Mouse (Mus musculus) thymus, postnatal 0 days (tissue): ENCODE results near the gene Gm9936. TPM values are rescaled to one million over a fixed set of nuclear protein-coding genes. Genes with fewer than 3 reads are reported as not detected.
A peak's percentile ranks its signal among the peaks of the same experiment; 100 is the strongest.
"Not testable (repeated sequence)": the region's sequence is repeated elsewhere in the genome, so short reads cannot be mapped to it uniquely, and the experiment has no call there.

Experiments
- DNase-seq: peaks from one replicate; pipeline ENCODE4 v3.0.0-alpha.2; 2015; ENCODE audit warnings: low spot score
- polyA plus RNA-seq: library from polyadenylated mRNA; unstranded; fragments of >200 nt; fragmentation: Nextera tagmentation; extraction: Ambion mirVana; gene quantifications from 2 replicates; pipeline ENCODE4 v1.2.1, GENCODE M21; 2015

Gene Gm9936
- polyA plus RNA-seq, 1 experiment from 2014 or later, result not detected

DNA sequence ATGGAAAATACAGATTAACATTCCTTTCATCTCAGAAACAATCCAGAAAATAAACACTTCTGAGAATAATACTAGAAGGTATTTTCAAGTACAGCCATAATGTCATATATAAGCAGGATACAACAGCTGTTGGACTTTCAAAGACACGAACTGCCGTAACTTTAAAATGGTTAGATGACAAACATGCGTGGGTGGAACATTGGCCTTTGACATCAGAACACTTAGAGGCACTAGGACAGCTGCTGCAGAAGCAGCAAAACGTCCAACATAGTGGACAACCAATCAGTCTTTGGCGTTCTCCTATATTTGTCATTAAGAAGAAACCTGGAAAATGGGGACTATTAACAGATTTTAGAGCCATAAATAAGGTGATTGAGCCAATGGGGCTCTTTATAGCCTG lies 18.0 kb downstream of the Gm9936 start:
- DNase-seq, result not testable (repeated sequence)

DNA sequence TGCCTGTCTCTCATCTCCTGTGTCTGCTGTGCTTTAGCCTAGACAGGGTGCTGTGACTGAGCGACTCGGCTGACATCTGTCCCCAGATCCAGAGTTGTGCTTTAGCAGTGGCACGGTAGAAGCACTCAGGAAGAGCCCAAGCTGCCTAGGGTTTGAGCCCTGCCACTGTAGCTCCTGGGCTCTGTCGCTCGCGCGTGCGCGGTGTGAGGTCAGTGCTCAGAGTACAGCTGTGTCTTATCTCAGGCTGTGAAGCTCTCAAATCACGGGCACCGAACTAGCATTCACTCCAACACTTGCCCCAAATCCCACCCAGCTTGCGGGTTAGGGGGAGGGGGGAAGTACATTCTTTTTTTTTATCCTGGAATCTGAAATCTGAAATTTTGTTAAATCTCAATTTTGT lies 21.6 kb downstream of the Gm9936 start:
- no peak for DNase-seq

DNA sequence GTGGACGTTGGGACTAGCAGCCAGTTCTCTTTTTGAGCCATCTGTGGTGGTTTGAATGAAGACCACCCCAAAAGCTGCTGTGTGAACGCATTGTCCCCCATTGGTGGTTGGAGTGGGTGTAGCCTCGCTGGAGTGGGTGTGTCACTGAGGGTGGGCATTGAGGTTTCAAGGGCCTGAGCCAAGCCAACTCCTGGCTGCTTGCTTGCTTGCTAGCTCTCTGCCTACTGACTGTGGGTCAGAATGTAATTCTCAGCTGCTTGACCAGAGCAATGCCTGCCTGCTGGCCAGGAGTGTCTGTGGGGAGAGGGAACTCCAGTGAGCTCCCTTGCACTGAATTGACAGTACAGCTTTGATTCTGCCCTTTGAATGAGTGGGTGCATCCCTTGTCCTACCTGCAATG lies 28.7 kb downstream of the Gm9936 start:
- no peak for DNase-seq

DNA sequence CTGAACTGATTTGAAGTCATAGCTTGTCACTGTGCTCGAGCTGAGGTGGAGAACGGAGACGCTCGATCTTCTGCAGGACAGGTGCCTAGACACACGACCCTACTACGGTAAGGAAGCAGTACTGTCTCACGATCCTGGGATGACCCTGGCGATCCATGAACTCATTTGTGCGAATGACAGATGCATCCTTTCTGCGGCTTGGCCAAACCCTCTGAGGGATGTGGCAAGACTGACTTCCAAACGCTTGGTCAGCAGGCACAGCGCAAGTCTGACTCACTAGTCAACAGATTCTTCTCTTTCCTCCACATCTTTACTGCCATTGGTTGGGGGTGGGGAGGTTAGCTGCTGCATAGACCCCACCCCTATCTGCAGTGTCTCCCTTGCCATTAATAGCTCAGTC lies 31.1 kb downstream of the Gm9936 start:
- DNase-seq, result no peak

DNA sequence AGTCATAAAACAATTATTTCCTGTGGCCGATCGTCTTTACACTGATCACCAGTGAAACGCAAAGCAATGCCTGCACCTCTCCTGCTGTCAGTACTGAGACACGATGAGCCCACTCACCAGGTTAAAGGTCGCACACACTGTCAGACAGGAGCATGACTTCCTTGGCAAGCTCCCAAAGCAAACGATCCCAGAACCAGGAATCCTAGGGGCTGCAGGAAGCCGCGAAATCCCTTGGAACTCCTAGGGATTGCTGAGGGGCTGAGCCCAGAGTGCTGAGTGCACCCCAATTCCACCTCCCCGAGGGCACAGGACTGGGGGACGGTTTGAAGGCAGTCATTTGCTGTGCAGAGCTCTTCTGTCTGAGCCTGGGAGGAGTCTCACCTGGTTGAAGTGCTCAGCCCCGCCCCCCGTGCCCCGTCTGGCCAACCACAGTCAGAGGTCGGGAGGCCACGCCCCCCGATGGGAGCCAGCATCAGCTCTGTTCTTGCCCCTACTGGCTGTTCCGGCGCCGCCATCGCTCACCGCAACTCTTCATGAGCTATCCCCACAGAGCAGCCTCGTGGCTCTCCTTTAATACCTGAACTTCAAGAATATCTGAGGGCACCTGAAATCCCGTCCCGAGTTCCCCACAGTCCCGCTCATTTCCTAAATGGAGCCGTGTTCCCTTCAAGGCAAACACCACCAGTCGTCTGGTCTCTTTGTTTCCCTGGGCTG lies 32.3 kb downstream of the Gm9936 start:
- DNase-seq, result peak; percentile 95

DNA sequence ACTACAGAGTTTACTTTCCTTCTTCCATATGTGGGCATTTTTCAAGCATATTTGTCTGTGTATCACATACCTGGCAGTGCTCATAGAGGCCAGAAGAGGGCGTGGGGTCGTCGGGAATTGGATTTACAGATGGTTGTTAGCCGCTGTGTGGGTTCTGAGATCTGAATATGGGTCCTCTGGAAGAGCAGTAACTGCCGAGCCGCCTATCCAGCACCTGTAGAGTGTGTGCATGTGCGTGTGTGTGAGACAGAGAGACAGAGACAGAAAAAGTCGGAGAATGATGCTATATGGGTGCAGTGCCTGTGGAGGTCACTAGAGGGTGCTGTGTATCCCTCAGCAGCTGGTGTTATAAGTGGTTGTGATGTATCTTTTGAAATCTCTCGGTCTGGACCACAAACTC lies 34.3 kb downstream of the Gm9936 start:
- peak; percentile 81 for DNase-seq

DNA sequence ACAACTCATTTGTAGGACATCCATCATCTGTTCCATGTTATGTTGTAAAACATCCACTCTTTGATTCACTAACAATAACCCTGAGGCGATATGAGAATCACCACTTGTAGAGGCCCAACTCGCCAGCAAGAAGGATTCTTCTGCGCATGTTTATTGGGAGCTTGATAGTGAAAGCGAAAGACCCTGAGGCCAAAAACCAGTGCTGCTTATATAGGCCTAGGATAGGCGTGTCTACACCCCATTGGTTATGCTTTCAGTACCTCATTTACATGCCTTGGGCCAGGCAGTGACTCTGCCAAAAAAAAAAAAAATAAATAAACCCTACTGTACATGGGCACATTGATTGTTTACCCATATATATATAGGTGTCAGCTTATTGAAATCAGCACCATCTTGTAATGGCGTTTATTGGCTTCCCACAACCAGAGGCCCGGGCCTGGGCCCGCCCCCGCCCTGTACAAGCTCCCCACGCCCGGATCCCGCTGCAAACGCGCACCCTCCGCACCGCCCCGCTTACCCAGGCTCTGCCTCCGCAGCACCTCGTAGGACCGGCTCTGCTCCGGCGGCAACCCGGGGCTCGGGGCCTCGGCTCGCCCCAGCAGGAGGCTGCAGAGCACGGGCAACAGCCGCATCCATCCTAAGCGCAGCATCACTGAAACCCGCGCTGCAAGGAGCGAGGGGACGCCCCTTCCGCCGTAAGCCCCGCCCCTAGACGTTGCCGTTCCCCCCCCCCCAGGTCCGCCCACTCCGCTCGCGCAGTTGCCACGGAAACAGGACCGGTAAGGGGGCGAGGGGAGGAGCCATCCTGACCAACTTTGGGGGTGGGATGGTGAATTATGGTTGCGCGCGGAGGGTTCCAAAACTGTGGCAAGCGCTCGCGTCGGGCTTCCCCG lies 35.4 kb downstream of the Gm9936 start, which contains the start of gene 1500011B03Rik:
Gene 1500011B03Rik, minus strand, starts transcription at position 673 of the 893 bp plus-strand sequence.
- DNase-seq, result peak; percentile 86

DNA sequence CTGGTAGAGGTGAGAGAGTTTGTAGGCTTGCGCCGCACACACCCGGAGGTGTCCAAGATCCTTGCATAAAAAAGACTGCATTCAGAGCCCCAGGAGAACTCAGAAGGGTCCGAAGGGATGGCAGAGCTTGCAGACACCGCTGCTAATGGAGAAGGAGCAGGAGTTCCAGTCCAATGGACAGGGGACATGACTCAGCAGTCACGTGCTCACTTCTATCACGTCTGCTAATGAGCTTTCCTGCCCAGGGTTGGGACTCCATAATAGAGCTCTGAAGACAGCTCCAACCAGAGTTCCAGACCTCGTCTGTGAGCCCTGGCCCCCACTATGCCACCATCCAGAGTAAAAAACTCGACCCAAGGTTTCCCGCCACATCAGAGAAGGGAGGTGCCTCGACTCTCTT lies 40.4 kb downstream of the Gm9936 start:
- DNase-seq, result no peak

DNA sequence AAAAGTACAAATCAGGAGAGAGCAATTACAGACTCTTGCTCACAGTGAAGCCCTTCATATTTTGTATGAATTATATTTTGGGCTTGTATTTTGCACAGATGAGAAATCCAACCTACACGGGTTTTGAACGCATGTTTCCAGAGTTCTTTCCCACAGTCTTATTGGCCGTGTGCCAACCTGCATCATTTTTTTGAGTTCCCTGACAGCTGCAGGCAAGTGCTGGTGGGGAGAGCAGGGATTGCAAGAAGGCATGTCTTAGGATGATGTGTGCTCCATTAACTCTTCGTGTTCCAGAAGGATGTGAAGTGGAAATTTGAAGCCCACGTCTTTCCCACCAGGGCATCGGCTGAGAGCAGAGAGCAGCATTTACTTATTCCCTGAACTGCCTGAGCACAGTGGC lies 41.9 kb downstream of the Gm9936 start:
- no peak for DNase-seq

DNA sequence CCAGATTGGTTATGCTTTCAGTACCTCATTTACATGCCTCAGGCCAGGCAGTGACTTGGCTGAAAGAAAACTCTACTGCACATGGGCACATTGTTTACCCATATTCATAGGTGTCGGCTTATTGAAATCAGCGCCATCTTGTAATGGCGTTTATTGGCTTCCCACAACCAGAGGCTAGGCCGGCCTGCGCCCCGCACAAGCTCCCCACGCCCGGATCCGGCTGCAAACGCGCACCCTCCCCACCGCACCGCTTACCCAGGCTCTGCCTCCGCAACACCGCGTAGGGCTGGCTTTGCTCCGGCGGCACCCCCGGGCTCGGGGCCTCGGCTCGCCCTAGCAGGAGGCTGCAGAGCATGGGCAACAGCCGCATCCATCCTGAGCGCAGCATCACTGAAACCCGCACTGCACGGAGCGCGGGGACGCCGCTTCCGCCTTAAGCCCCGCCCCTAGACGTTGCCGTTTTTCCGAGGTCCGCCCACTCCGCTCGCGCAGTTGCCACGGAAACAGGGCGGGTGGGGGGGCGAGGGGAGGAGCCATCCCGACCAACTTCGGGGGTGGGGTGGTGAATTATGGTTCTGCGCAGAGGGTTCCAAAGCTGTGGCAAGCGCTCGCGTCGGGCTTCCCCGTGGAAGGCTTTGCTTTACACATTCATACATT lies 44.8 kb downstream of the Gm9936 start:
- DNase-seq, result peak; percentile 90

DNA sequence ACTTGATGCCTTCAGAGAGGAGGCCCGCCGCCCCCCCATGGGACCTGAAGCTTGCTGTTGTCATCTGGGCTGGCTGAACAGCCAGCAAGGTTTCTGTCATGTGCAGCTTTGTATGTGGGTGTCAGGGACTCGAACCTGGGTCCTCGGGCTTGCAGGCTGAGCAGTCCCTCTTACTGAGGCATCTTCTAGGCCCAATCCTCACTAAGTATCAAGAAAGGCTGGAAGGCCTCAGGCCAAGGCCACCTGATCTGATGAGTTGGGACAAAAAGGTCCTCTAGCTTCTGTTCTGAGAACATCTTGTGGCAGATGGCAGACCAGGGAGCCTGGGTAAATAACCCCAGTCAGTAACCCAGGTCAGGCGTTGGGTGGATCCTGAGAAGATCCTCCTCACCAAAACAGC lies 48.7 kb downstream of the Gm9936 start:
- no peak for DNase-seq

DNA sequence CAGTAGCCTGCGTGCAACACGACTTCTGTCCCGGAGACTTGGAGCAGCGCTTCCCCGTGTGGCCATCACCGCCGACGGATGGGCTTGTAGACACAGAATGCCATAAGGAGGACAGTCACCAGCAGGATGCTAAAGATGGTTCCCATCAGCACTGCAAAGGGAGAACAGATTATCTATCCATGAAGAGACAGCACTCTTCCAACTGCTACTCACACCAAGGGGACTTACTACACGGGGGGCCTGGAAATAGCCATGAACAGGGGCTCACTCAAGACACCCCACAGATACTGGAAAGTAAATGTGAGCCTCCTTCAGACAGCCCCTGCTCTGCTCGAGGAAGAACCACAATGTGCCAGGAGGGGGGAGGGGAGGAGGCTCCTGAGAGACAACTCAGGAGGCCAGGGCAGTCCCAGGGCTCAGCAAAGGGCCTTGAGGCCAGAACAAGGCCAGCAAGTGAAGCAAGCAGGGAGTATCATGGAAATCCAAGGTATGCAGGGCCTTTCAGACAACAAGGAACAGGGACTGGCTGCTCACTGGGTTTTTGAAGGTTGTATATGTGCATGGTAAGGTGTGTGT lies 49.2 kb downstream of the Gm9936 start:
- DNase-seq, result no peak

DNA sequence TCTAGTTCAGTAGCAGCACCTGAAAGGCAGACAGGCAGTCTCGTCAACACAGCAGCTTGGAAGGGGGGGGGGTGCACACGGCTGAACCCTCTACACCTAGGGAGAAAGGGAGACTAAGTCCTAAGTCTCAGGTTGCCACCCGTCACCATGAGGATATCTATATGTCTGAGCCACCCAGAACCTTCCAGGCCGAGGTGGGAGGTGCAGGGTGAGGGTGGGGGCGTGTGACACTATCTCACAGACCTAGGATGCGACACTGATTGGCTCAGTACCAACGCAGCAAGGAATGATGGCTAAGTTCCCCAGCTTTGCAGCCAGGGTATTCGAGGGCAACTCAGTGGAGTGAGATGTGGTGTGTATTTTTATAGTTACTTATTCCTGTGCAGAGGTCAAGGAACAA lies 50.1 kb downstream of the Gm9936 start:
- DNase-seq, result no peak

DNA sequence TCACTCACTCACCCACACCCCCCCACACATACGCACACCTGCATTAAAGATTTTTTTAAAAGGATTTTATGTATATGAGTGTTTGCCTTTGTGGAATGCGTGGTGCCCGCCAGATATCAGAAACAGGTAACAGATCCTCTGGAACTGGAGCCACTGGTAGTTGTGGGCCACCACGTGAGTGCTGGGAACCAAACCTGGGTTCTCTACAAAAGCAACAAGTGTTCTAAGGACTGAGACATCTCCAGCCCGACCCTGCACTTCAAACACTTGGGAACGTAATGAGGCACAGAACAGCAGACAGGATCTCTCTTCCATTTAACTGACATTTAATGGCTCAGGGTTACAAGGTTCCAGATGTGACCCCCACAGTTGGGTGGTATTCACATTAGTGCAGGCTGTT lies 50.6 kb downstream of the Gm9936 start:
- no peak for DNase-seq

DNA sequence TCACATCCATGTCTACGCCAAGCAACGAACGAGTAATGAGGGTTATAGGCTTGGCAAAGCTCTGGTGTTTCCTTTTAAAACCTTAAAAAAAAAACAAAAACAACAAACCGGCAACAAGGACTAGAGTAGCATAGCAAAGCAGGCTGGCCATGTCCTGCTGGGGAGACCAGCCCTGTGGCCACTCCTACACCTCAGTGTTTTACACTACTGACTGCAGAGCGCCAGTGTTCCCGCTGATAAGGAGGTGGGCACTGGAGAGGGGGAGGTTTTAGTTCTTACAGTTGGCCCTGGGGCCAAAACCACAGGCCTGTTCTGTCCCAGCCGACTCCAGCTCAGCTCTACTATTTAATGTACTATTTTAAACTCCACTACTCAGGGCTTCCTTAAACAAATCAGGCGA lies 51.0 kb downstream of the Gm9936 start:
- DNase-seq, result no peak

DNA sequence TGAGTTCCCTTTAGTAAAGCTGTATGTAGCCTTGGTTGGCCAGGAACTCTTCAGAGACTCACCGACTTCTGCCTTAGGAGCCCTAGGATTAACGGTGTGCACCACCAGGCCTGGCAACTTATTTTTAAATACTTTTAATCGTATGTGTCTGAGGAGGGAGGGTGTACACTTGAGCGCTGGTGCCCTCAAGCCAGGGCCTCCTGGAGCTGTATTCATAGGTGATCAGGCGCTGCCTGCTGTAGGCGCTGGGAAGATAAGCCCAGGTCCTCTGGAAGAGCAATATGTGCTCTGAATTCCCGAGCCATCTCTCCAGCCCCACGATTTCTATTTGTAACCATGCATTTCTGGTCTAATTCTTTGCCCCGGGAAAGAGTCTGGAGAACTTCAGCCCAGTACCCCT lies 51.4 kb downstream of the Gm9936 start:
- no peak for DNase-seq

DNA sequence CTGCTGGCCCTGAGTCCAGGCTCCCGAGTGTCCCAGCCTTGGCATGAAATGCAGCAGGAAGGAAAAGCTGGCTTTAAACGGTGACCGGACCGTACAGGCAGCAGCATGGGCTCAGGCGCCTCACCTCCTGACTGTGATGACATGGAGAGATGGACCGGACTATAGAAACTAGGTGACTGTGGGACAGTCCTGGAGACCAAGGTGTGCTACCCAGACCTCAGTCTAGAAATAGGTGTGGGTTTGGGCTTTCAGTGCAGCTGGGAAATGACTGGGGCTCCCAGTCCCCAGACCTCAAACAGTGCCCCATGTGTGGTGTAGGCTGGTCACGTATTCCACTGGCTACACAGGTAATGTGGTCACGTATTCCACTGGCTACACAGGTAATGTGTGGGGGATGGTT lies 51.8 kb downstream of the Gm9936 start:
- DNase-seq, result no peak
